Mouse (Mus musculus) thymus, postnatal 0 days (tissue): ENCODE data around the gene Atoh7. TPM values are rescaled to one million over a fixed set of nuclear protein-coding genes. Genes with fewer than 3 reads are reported as not detected.
"Not testable (repeated sequence)": the region's sequence is repeated elsewhere in the genome, so short reads cannot be mapped to it uniquely, and the experiment has no call there.

Experiments used
- DNase-seq: peaks from one replicate; pipeline ENCODE4 v3.0.0-alpha.2; 2015; ENCODE audit warnings: low spot score
- polyA plus RNA-seq: library from polyadenylated mRNA; unstranded; fragments of >200 nt; fragmentation: Nextera tagmentation; extraction: Ambion mirVana; gene quantifications from 2 replicates; pipeline ENCODE4 v1.2.1, GENCODE M21; 2015

Gene Atoh7
- 0.12 and 0.13 TPM in 2 replicates for polyA plus RNA-seq

DNA sequence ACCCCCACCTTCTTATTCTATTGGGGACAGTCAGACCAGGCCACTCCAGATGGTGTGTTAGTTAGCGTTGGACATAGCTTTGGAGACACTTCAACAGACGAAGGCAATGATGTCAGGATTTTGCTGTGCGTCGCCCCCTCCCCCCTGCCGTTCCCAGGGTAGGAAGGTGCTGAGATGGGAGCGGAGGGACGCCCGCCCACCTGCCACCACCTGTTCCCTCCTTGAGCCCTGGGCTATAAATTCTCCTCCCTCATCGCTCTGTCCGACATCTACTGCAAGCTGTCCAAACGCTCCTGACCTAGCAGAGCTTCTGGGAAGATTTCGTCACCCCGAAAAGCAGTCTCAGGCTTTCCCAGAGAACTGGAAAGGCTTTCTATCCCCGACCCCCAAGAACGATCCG lies at the start of gene Atoh7:
Gene Atoh7, plus strand, starts transcription at position 131 of the 400 bp plus-strand sequence.
- no peak for DNase-seq

- no peak for DNase-seq
Observed at GRCm38 (mm10) chr10:63051267-63051666, 48.2 kb upstream of the Atoh7 start.

DNA sequence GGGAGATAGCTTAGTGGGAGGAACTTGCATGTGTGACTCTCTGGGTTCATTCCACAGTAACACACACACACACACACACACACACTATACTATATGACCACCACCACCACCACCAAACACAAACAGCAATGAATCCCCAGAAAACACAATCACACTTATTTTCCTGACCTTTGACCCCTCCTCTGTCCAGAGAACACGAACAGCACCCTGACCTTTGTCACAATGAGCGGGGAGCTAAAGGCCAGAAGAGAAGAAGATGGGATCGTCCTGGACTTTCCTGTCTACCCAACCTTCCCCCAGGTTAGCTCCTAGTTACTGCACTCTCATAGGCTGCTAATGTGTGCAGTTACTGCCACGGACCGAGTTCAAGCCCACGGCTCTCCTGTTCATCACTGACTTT lies 47.4 kb upstream of the Atoh7 start:
- no peak for DNase-seq

- no peak for DNase-seq
Observed at GRCm38 (mm10) chr10:63053007-63053406, 46.4 kb upstream of the Atoh7 start.

DNA sequence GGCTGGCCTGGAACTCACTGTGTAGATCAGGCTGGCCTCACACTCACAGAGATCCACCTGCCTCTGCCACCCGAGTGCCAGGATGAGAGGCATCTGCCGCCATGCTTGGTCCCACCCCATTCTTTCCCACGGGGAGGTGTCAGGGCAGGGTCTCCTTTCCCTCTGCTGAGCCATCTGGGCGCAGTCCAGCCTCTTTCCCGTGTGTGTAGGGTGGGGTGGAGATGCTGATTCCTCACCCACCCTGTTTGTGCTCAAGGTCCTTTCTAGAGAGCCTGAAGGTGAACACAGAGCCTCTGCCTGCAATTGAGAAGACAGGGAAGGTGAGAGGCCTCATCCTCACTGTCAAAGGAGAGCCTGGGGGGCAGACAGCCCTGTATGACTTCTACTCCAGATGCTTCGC lies 45.4 kb upstream of the Atoh7 start:
- not testable (repeated sequence) for DNase-seq

DNA sequence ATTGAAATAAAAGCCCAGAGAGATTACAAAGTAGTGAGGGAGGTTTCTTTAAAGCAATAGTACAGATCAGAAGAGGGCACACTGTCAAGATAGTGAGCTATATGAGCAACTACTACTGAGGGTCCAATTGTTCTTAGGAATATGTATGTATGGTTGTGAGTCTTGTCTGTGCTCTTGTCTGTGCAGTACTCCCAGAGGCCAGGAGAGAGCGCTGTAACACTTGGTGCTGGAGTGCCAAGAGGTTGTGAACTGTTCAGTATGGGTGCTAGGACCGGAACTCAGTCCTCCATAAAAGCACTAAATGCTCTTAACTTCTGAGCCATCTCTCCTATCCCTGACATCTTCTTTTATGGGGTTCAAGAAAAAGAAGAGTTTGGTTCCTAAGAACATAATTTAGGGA lies 44.9 kb upstream of the Atoh7 start:
- DNase-seq, result no peak

DNA sequence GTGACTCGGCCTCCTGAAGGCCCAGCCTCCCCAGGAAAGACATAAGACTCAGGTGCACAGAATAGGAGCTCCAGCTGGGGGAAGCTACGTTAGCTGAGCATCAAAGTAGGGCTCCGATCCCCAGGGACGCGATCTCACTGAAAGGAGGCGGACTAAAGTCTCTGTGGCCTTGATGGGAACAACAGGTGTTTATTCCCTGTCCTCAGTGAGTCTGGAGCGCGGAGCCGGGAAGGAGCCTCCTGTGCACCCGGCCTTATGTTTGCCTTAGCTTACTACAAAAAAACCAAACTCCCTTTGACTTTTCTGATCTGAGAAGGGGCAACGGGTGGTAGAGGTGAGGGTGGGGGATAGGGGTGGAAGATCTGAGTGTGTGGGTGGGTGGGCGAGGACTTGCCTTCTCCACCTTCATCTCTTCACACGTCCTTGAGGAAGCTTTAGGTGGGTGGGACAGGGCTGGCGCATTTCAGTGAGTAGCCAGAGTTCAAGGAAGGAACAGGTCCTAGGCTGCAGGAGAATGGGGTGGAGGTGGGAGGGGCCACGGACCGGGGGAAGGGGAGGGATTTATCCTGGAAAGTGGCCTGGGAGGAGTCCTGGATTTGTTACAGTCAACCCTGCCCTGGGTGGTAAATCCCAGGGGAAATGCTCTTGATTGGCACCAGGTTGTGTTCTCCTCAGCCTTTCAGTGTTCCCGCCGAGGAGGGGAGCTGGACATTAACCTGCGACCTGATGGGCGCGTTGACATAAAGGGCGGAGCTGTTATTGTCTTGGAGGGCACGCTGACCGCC lies 42.3 kb upstream of the Atoh7 start:
- no peak for DNase-seq

- no peak for DNase-seq
Observed at GRCm38 (mm10) chr10:63059862-63060261, 39.6 kb upstream of the Atoh7 start, which contains the start of gene Pbld1. Pbld1 (plus strand) TSS chr10:63060162.

- no peak for DNase-seq
Observed at GRCm38 (mm10) chr10:63060406-63060805, 39.0 kb upstream of the Atoh7 start.

DNA sequence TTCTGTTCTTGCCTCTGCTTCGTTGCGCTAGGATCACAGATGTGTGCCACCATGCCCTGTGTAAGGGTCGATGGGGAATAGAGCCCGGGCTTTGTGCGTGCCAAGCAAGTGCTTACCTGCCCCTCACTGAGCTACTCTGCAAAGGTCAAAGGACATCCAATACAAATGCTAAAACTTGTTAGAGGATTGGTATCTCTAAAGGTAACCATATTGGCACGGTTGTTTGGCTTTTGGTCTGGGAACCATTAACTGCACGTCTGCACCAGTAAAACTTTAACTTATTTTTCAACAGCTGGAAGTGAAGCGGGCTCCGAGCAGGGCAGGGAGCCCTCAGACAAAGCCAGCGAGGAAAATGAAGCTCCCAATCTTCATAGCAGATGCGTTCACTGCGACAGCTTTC lies 38.2 kb upstream of the Atoh7 start:
- no peak for DNase-seq

DNA sequence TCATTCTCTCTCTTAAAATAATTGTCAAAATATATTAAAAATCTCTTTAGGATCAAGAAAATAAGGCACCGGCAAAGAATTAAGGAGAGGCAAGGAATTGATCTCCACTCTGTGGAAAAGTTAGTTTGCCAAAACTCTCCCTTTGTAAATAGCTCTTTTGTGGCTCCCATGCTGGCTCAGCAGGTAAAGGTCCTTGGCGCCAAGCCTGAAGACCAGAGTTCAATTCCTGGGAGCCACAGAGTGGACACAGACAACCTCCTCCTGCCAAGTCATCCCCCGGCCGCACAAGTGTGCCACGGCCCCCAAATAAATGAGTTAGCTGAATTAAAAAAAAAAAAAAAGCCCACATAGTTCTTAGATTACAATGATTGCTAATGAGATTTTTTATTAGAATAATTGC lies 36.8 kb upstream of the Atoh7 start:
- no peak for DNase-seq

DNA sequence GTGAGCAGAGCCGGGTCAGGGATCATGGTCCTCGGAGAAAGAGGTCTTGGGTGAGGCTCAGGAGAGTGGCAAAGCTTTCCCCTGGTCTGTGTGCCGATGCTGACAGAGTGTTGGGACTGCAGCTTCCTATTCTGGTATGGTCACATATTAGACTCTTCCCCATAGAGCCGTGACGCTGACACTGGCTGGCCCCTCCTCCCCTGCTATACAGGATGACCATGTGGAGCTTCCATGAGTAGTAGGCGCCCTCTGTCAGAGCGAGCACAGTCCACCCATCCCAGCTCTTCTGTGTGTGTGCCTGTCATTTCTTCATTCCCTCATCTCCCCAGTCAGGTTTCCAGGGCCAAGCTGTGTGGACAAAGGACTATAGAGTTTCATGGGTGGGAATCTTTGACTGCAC lies 36.1 kb upstream of the Atoh7 start:
- DNase-seq, result no peak

DNA sequence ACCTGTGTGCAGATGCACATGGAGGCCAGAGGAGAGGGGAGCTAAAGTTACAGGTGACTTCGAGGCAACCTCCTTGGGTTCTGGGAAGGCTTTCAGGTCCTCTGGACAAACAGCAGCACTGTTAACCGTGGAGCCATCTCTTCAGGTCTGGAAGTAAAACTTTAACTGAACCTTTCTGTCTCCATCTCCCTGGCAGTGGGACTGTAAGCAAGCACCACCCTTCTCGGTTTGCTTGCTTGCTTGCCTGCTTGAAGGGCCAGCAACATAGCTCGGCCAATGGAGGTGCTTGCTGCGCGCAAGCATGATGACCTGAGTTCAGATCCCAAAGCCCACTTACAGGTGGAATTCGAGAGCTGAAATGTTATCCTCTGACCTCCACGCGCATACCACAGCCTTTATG lies 34.9 kb upstream of the Atoh7 start:
- no peak for DNase-seq

- no peak for DNase-seq
Observed at GRCm38 (mm10) chr10:63065561-63065960, 33.9 kb upstream of the Atoh7 start.

DNA sequence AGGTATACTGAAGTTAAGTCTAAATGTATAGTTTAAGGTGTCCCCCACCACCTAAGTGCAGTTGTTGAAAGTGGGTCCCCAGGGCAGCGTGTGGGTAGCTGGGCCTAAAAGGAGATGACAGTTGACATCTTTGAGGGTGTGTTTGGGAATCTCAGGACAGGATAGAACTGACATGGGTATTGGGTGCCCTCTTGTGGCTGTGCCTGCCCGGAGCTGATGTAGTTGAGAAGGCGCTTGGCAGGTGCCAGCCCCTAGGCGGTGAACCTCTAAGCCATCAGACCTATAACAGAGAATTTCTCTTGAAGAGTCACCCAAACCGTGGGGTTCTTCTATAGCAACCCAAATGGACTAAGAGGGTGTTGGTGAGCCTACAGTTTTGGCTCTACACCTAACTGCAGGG lies 33.5 kb upstream of the Atoh7 start:
- peak; percentile 69 for DNase-seq

- DNase-seq, result no peak
Observed at GRCm38 (mm10) chr10:63086304-63086703, 13.1 kb upstream of the Atoh7 start.

DNA sequence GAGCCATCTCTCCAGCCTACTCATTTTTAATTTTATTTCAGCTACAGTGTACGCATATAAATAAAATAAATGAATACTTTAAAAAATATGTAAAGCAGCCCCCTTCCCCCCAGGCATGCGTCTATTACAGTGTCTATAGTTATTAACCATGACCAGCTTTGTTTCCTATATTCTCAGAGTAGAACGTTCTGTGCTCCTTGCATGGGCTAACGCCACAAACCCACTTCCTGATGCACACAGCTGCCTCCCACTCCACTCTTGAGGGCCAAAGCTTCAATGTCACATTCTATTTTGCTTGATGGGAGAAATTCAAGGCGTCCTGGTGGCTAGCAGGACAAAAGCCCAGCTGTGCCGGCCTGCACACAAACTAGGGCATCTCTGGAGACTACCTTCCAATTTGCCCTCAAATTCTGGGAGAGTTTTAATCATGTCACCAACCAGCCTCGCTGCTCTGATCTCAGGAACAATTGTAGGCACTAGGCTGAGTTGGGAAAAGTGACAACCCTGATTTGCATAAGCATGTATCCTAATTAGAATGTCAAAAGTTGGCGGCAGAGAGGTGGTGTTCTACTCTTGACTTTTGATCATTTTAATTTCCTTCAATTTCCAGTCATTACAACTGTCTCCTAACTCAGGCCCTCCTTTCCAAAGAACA lies 10.2 kb upstream of the Atoh7 start:
- peak; percentile 32 for DNase-seq

DNA sequence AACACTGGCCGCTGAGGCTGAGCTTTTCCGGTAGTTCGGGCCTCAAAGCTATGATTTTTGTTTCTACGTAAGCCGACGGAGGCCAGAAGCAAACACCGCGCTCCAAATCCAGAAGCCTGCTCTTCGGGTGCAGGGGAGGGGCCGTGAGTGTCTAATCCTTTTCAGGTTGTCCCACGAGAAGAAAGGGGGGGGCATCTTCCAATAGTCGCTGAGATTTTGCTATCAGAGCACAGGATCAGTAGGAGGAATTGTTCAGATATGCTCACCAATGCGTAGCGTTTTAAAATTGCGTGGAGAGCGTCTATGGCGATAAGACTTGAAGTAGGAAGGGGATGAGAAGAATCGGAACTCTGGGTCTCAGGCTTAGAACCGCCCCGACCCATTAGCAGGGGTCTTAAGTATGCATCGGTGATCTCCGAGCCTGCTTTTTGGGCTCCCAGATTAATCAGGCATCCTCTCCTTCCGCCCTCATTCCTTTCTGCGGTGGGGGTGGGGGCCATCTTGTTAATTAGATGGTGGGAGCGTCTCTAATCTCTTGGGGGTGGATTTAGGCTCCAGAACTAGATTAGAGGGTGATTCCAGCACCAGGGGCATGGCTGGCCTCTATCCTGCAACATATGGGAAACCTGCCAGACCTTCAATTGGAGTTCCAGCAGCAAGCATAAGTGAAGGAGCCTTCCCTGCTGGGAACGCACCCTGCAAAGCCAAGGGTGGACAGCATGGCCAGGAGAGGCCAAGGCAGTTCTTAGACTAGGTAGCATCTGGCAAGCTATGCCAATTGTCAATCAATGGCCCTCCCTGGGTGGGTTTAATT lies 9.5 kb upstream of the Atoh7 start:
- peak; percentile 45 for DNase-seq

GRCm38 (mm10) chr10:63091915-63092314 lies 7.5 kb upstream of the Atoh7 start:
- no peak for DNase-seq

DNA sequence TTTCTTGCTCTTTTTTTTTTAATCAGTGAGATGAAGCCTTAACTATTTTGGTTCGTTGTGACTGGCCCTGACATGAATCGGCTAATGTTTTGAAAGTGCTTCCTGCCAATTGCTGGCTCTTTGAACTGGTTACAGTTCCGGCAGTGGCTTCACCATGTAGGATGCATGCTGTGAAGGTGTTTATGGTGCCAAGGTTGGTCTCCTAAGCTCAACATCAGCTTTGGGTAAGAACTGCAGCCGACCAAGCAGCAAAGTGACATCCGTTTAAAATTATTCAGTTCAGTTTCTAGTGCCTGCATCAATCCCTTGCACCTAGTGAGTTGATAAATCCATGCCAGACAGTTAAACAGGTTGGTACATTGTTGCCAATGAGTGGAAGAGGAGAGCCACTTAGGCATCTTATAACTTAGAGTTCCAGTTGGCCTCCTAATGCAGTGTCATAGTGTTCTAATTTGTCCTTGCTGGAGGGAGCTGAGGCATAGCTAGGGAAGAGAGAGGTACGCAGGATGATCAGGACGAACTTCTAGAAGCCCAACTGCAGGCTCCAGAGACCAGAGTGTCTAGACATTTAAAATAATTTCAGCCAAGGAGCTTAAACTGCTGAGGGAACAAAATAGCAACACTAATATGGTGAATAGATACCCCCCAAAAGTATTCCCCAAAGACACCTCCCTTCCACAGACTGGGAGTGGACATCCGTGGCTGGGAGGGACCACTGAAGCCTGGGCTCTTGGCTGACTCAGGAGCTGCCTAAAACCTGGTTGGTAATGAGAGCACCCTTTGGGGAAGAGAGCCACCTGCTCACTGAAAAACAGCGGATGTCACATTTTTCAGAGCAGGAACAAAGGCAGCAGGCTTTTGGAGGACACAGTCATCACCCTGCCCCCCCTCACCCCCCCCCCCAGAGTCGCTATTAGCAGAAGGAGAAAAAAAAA lies 6.6 kb upstream of the Atoh7 start:
- peak; percentile 47 for DNase-seq

GRCm38 (mm10) chr10:63096757-63097156 lies 2.7 kb upstream of the Atoh7 start:
- no peak for DNase-seq
